In the genomic region with DNA sequence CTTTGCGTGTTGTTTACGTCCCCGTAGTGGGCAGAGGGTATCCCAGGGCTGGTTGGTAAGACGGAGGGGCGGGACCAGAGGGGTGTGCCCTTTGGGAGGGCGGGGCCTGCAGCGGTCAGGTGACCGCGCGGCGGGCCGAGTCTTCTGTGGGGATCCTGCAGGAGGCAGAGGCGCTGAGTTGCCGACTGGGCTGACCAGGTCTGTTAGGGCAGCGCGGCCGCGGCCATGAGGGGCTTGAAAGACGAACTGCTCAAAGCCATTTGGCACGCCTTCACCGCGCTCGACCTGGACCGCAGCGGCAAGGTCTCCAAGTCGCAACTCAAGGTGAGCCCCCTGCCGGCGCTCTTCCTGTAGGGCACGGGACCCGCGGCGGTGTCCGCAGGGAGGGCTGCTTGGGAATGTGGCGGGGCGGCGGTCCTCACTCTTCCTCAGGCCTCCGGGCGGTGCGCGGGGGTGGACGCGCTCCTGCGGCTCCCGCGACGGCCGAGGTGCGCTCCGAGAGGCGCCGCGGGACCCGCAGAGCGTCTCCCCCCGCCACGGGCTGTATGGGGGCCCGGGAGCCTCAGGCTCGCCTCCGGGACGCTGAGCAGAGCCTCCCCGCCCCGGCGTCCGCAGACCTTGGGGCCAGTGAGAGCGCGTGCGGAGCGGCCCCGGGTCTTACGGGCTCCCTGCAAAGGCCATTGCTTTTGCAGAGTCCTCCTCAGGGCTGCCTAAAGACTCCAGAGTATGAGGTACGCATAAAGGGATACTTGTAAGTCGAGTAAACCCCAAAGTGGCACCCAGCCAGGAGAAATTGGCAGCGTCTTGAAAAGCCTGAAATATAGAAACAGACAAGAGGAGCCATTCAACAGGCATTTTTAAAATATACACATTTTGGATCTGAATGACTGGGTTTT, we compare ENCODE assay signal across 8 mouse cellular contexts. TPM values are rescaled to one million over a fixed set of nuclear protein-coding genes. Genes with fewer than 3 reads are reported as not detected.
DNase-seq lines count a peak whose midpoint lies in the region; ATAC-seq and TF ChIP-seq lines count a peak whose summit lies in the region.

A gene (plus strand): TSS at position 126 of the 896 bp plus-strand sequence.

- ATAC-seq in embryonic facial prominence, embryonic 14.5 days (ENCODE audit: low read depth), result peak; percentile 98
- ATAC-seq in limb, embryonic 14.5 days (ENCODE audit: low FRiP score, low read depth), result peak; percentile 97
- ATAC-seq in midbrain, postnatal 0 days (ENCODE audit: low FRiP score), result peak; percentile 97

- DNase-seq in 3134 (ENCODE audit: extremely low read depth, insufficient read length, low spot score), result peak; percentile 95
- peak; percentile 91 to 95 for DNase-seq in adrenal gland, postnatal 36 days
- peak; percentile 96 for DNase-seq in embryonic facial prominence, embryonic 14.5 days (ENCODE audit: low spot score)
- DNase-seq in heart, adult 8-10 months (ENCODE audit: low spot score), result peak; percentile 84
- peak; percentile 92 for DNase-seq in kidney, adult 9 months
- peak; percentile 95 for DNase-seq in limb, embryonic 14.5 days (ENCODE audit: low spot score)
- peak; percentile 87 for DNase-seq in midbrain, postnatal 0 days (ENCODE audit: low spot score)
- DNase-seq in spleen, postnatal 14 days (ENCODE audit: low spot score in 2 of 2), result peak; percentile 76 to 83

- peak within 1 kb of the TSS; percentile 71 for H3K4me2 ChIP-seq in embryonic facial prominence, embryonic 14.5 days (ENCODE audit: low read depth, low read length)
- peak within 1 kb of the TSS; percentile 77 for H3K4me2 ChIP-seq in limb, embryonic 14.5 days (replicated peaks; ENCODE audit: low read depth, low read length, severe bottlenecking)
- H3K4me2 ChIP-seq in midbrain, postnatal 0 days (ENCODE audit: low read depth, low read length, poor library complexity, severe bottlenecking), result peak within 1 kb of the TSS; percentile 88

- 1% methylated on average over 52 of the region's 73 CpGs for WGBS in embryonic facial prominence, embryonic 14.5 days
- 1% methylated on average over 60 of the region's 73 CpGs for WGBS in limb, embryonic 14.5 days
- under 1% methylated on average over 72 of the region's 73 CpGs for WGBS in midbrain, postnatal 0 days

- peak; percentile 94; the same call in 1 of the 2 replicates for TF ChIP-seq POLR2A in limb, embryonic 14.5 days (IDR thresholded peaks at IDR 0.05; ENCODE audit: borderline replicate concordance, extremely low read depth, insufficient read depth, insufficient read length)

- H3K4me1 ChIP-seq in embryonic facial prominence, embryonic 14.5 days (ENCODE audit: control insufficient read depth, insufficient read depth, low read length), result peaks cover 12% of the 10 kb centered on the region
- H3K4me1 ChIP-seq in limb, embryonic 14.5 days (ENCODE audit: control insufficient read depth, insufficient read depth, low read length), result peaks cover 16% of the 10 kb centered on the region
- H3K4me1 ChIP-seq in midbrain, postnatal 0 days (ENCODE audit: insufficient read depth, low read length), result no peaks in the 10 kb centered on the region

- H3K9me3 ChIP-seq in embryonic facial prominence, embryonic 14.5 days (ENCODE audit: control insufficient read depth, low read length), result no peaks in the 10 kb centered on the region
- no peaks in the 10 kb centered on the region for H3K9me3 ChIP-seq in limb, embryonic 14.5 days (ENCODE audit: control insufficient read depth, low read length)
- no peaks in the 10 kb centered on the region for H3K9me3 ChIP-seq in midbrain, postnatal 0 days (ENCODE audit: low read length)

- peak; percentile 60 for TF ChIP-seq CTCF in midbrain, postnatal 0 days (IDR thresholded peaks at IDR 0.05)

- peaks cover 10% of the 10 kb centered on the region for H3K36me3 ChIP-seq in embryonic facial prominence, embryonic 14.5 days (ENCODE audit: control insufficient read depth, insufficient read depth, low read length)
- H3K36me3 ChIP-seq in limb, embryonic 14.5 days (ENCODE audit: control insufficient read depth, insufficient read depth, low read length), result peaks cover 13% of the 10 kb centered on the region
- H3K36me3 ChIP-seq in midbrain, postnatal 0 days (ENCODE audit: insufficient read depth, low read length), result no peaks in the 10 kb centered on the region

- H3K9ac ChIP-seq in embryonic facial prominence, embryonic 14.5 days (ENCODE audit: low read depth, low read length), result peak within 1 kb of the TSS; percentile 95
- peak within 1 kb of the TSS; percentile 91 for H3K9ac ChIP-seq in limb, embryonic 14.5 days (ENCODE audit: low read depth, low read length, severe bottlenecking)
- H3K9ac ChIP-seq in midbrain, postnatal 0 days (replicated peaks; ENCODE audit: low read length, poor library complexity, severe bottlenecking), result peak within 1 kb of the TSS; percentile 59

- H3K27me3 ChIP-seq in embryonic facial prominence, embryonic 14.5 days (replicated peaks; ENCODE audit: control insufficient read depth, insufficient read depth, low read length), result no peaks in the 10 kb centered on the region
- H3K27me3 ChIP-seq in limb, embryonic 14.5 days (ENCODE audit: control insufficient read depth, insufficient read depth, low read length), result no peaks in the 10 kb centered on the region
- H3K27me3 ChIP-seq in midbrain, postnatal 0 days (ENCODE audit: insufficient read depth, low read length), result no peaks in the 10 kb centered on the region

- H3K4me3 ChIP-seq in embryonic facial prominence, embryonic 14.5 days (ENCODE audit: low read depth, low read length), result peak within 1 kb of the TSS; percentile 93
- peak within 1 kb of the TSS; percentile 92 for H3K4me3 ChIP-seq in limb, embryonic 14.5 days (replicated peaks; ENCODE audit: low read length)
- H3K4me3 ChIP-seq in midbrain, postnatal 0 days (ENCODE audit: low read depth, low read length), result peak within 1 kb of the TSS; percentile 68

- peak within 1 kb of the TSS; percentile 94 for H3K27ac ChIP-seq in embryonic facial prominence, embryonic 14.5 days (replicated peaks; ENCODE audit: low read depth, low read length)
- peak within 1 kb of the TSS; percentile 96 for H3K27ac ChIP-seq in limb, embryonic 14.5 days (replicated peaks; ENCODE audit: low read depth, low read length)
- H3K27ac ChIP-seq in midbrain, postnatal 0 days (ENCODE audit: low read depth, low read length), result peak within 1 kb of the TSS; percentile 57; the same call in 1 of the 2 replicates

RNA-seq across cellular contexts. Expression of the gene that starts here (rescaled TPM):
- 10 to 100 TPM; 16.0 to 20.4 TPM for total RNA-seq in adrenal gland, postnatal 36 days (2021)
- polyA plus RNA-seq in embryonic facial prominence, embryonic 14.5 days (2014; fragmentation: Nextera tagmentation; extraction: Ambion mirVana), result 29.1 and 29.2 TPM in 2 replicates
- 10 to 100 TPM; 11.0 to 13.4 (median 12.0) TPM for total RNA-seq in heart, adult 8-10 months (2022)
- 25.6 and 25.8 TPM in 2 replicates for polyA plus RNA-seq in limb, embryonic 14.5 days (2012; rRNA removed)
- 27.5 and 32.9 TPM in 2 replicates for polyA plus RNA-seq in limb, embryonic 14.5 days (2014; fragmentation: Nextera tagmentation; extraction: Ambion mirVana)
- total RNA-seq in midbrain, postnatal 0 days (2014; rRNA removed), result 7.3 and 11.4 TPM in 2 replicates
- polyA plus RNA-seq in midbrain, postnatal 0 days (2015; fragmentation: Nextera tagmentation; extraction: Ambion mirVana), result 6.3 and 7.0 TPM in 2 replicates

Comparison
In these comparisons a context has a peak if more than half of its experiments do, and no peak if none do; other contexts are left out.
1. Peak in every context shown above with its lines: DNase-seq, ATAC-seq, H3K4me3 ChIP-seq and H3K27ac ChIP-seq.